Mouse (Mus musculus) adrenal gland, postnatal 10 days (tissue): ENCODE data around the gene Dennd1c. TPM values are rescaled to one million over a fixed set of nuclear protein-coding genes. Genes with fewer than 3 reads are reported as not detected.

ENCODE experiments used
- DNase-seq: peaks from one replicate; pipeline ENCODE4 v3.0.0; 2021; ENCODE audit warnings: mixed read lengths
- total RNA-seq, 2 experiments: library from RNA; stranded (reverse); gene quantifications; 2 replicates each; pipeline ENCODE4 v1.2.3; 2021

Gene Dennd1c
- total RNA-seq, 2 experiments from 2014 or later: 3.4 TPM

GRCm38 (mm10) chr17:57047406-57047805 lies 30.9 kb downstream of the Dennd1c start:
- DNase-seq: no peak

GRCm38 (mm10) chr17:57041554-57041953 lies 36.8 kb downstream of the Dennd1c start, which contains the start of gene Slc25a41:
Gene Slc25a41, minus strand, starts transcription at chr17:57041654.
- DNase-seq: no peak

- no peak for DNase-seq
These were observed 39.3 kb downstream of the Dennd1c start for GRCm38 (mm10) chr17:57038978-57039377.

DNA sequence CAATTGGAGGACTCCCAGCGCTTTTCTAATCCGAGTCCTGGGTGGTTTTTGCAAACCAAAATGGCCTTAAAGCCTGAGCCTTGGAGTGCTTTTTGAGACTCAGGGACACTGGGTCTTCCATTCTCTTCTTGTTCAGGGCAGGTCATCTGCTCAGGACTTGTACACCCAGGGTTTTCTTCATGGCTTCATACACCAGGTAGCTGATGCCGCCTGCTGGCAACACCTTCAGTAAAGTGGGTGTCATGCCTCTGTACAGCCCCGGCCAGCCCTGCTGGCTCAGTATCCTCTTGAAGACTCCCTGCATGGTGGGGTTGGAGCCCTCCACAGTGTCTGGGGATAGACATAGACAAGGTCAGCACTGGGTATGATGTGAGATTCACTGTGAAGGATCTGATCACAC lies 45.5 kb downstream of the Dennd1c start:
- DNase-seq: no peak

DNA sequence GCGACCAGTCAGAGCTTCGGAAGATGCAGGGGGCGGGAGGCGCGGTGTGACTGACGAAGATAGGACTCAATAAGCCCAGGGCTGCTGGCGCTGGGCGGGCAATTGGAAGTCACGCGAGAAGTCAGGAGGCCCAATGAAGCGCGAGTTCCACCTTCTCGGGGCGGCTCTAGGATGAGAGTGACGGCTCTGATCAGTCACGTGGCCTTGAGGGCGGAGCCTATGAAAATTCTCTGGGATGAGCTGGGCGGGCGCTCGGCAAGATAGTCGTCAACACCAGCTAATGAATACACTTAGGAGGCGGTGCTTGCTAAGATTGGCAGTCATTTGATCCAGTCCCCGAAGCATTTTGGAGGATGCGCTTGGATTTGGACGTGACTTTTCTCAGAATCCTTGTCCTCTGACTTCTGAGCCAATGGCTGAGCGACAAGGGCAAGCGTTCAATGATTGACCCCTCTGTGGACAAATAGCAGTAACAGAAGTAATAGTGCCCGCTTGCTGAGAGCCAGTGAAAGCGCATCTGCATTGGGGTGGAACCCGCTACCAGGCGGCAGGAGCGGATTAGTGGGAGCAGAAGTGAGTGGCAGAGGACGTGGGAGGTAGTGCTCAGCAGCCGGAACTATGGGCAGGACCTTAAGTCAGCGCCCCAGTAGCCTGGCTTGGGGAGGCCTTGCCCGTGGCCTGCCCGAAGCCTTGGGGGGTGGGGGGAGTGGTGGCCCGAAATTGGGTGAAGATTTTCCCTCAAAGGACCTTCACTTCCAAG lies 46.5 kb downstream of the Dennd1c start:
- DNase-seq: peak; percentile 98

DNA sequence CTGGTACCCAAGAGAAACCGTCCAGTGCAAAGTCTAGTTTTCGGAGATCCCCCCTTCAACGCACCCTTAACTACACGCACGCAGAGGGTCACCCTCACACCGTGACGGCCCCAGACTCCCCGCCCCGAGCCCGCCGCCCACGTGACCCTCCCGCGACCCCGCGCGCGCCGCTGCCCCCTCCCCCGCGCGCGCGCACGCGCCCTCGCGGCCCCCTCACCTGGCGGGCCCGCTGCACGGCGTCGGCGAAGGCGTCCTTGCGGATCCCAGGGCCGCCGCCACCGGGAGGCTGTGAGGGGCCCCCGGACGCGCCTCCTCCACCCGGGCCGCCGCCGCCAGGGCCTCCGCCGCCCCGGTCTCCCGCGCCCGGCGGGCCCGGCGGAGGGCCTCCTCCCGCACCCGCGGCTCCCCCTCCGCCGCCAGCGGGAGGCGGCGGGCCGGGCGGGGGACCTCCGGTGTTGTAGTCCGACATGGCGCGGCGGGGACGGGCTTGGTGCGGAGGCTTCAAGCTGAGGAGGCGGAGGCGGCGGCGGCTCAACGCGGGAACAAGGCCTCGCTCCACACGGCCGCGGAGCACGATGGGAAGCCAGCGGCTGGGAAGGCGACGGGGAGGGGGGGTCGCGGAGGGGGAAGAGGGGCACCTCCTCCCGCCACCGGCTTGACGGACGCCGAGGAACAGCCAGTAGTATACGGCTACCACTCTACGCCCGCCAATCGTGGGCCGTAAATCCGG lies 47.2 kb downstream of the Dennd1c start, which contains the start of gene Khsrp:
TSS of gene Khsrp (minus strand) at position 592 of the 730 bp plus-strand sequence.
- DNase-seq: peak; percentile 67

DNA sequence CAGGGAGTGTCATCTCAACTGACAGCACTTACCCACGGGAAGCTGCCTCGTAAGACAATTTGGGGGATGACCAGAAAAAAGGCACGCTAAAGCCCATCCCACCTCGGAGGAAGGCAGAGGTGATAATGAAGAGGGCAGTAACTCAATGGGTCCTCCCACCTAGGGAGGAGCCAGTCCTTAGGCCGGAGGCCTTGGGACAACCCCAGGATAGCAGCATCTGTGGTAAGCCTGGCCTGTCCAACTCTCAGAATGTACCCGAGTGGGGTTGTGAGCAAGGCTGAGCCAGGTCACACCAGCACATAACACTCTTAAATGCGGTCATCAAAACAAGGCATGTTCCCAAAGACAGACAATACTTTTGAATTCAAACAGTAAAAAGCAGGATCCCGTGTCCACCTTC lies 48.6 kb downstream of the Dennd1c start:
- DNase-seq: peak; percentile 49

GRCm38 (mm10) chr17:57027471-57027870 lies 50.8 kb downstream of the Dennd1c start:
- no peak for DNase-seq

- no peak for DNase-seq
These were observed 57.4 kb downstream of the Dennd1c start for GRCm38 (mm10) chr17:57020960-57021359.

DNA sequence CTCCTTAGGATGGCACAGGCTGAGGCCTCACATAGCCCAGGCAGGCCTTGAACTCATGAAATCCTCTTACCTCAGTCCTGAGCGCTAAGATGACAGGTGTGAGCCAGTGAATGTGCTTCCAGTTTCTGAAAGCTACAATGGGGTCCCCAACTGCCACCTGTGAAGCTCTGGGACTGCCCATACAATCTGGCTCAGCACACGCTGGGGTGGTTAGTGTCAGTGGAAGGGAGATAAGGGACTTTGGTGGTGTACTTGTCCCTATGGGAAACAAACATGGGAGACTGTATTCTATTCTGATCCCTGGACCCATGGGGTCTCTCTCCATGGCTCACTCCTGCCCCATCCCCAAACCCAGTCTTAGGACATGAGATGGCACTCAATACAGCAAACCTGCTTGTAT lies 58.6 kb downstream of the Dennd1c start:
- DNase-seq: no peak

Other genes with a start within 250 kb of the Dennd1c start
- 1 to 10 TPM; 5.5 to 5.7 TPM for gene Rfx2, start 247.5 kb downstream of the Dennd1c start, total RNA-seq
- under 1 TPM in 1 of 2 experiments, not detected in 1; 0.12 TPM for gene Acsbg2, start 204.1 kb downstream of the Dennd1c start, total RNA-seq
- 1 to 10 TPM; 1.2 to 2.6 TPM for gene 1700061G19Rik, start 203.0 kb downstream of the Dennd1c start, total RNA-seq
- 10 to 100 TPM; 27.9 to 33.6 TPM for gene Mllt1, start 143.1 kb downstream of the Dennd1c start, total RNA-seq
- not detected for gene Acer1, start 96.4 kb downstream of the Dennd1c start, total RNA-seq
- 10 to 100 TPM; 95.9 TPM for gene Clpp, start 88.2 kb downstream of the Dennd1c start, total RNA-seq
- 10 to 100 TPM; 63.6 to 68.9 TPM for gene Alkbh7, start 81.2 kb downstream of the Dennd1c start, total RNA-seq
- gene Pspn, start 78.5 kb downstream of the Dennd1c start, total RNA-seq: under 1 TPM; 0.87 to 0.97 TPM
- 10 to 100 TPM; 43.0 to 44.8 TPM for gene Gtf2f1, start 67.2 kb downstream of the Dennd1c start, total RNA-seq
- under 1 TPM; 0.21 to 0.33 TPM for gene Gm17949, start 67.0 kb downstream of the Dennd1c start, total RNA-seq
- 10 to 100 TPM; 90.4 to 99.1 TPM for gene Khsrp, start 47.0 kb downstream of the Dennd1c start, total RNA-seq
- gene Slc25a41, start 36.9 kb downstream of the Dennd1c start, total RNA-seq: not detected
- 1 to 10 TPM; 2.0 to 3.9 TPM for gene Crb3, start 19.4 kb downstream of the Dennd1c start, total RNA-seq
- 100 to 1,000 TPM; 119 to 122 TPM for gene Slc25a23, start 18.7 kb downstream of the Dennd1c start, total RNA-seq
- gene Tubb4a, start 9.3 kb upstream of the Dennd1c start, total RNA-seq: 10 to 100 TPM; 10.9 to 20.6 TPM
- under 1 TPM; 0.30 to 0.48 TPM for gene Tnfsf9, start 26.8 kb upstream of the Dennd1c start, total RNA-seq
- not detected for gene Cd70, start 71.3 kb upstream of the Dennd1c start, total RNA-seq
- under 1 TPM; 0.30 to 0.33 TPM for gene Tnfsf14, start 115.7 kb upstream of the Dennd1c start, total RNA-seq
- 100 to 1,000 TPM; 426 to 804 TPM for gene C3, start 149.6 kb upstream of the Dennd1c start, total RNA-seq
- 10 to 100 TPM; 51.1 to 56.2 TPM for gene Gpr108, start 169.9 kb upstream of the Dennd1c start, total RNA-seq
- gene Trip10, start 170.9 kb upstream of the Dennd1c start, total RNA-seq: 10 to 100 TPM; 39.2 to 56.6 TPM
- 1 to 10 TPM; 4.4 to 4.8 TPM for gene Vav1, start 200.6 kb upstream of the Dennd1c start, total RNA-seq